Mouse (Mus musculus) spleen, postnatal 4 days (tissue): ENCODE data around the gene Cdkn2a.

Experiments
- DNase-seq, 2 experiments: peaks; one replicate each; pipeline ENCODE4 v3.0.0; 2022; ENCODE audit warnings: low spot score in 2 of 2

Gene Cdkn2a

DNA sequence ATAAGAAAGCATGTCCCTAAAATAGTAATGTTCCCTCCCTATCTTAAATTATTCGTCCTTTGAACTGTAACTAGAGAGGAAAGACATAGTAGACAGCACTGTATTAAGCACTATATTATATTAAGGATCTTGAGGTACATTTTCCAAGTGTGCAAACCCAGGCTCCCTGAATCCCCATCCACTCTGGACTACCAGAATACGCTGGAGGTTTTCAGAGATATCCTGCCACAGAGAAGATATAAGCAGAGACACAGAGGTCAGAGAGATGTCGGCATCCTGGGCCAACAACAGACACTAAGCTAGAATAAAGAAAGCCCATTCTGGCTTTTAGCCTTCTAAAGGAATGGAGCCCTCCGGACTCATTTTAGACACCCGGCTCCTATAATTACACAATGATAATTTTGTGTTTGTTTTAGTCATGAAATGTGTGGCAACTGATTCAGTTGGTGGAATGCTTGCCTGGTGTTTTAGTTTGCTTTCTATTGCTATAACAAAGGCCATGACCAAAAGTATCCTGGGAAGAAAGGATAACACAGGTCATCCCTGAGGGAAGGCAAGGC is 17.0 kb downstream of the Cdkn2a start:
- DNase-seq = no peak

DNA sequence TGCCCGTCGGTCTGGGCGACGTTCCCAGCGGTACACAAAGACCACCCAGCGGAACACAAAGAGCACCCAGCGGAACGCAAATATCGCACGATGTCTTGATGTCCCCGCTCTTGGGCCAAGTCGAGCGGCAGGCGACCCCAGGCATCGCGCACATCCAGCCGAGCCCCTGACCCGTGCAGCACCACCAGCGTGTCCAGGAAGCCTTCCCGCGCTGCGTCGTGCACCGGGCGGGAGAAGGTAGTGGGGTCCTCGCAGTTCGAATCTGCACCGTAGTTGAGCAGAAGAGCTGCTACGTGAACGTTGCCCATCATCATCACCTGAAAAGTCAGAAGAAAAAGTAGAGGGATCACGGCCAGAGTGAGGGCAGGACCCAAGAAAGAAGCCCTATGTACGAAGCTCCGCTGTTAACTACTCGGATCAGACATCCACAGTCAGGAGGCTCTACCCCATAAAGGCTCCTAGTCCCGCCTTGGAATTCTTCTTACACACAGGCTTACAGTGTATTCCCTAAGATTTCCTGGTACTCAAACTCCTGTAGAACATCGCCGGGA is 17.7 kb downstream of the Cdkn2a start:
- DNase-seq = no peak

- DNase-seq = no peak
Observed at GRCm38 (mm10) chr4:89275811-89276584, 18.5 kb downstream of the Cdkn2a start.

GRCm38 (mm10) chr4:89274829-89275548 is 19.5 kb downstream of the Cdkn2a start:
- no peak for DNase-seq

- DNase-seq = no peak
Observed at GRCm38 (mm10) chr4:89274006-89274405, 20.4 kb downstream of the Cdkn2a start.

GRCm38 (mm10) chr4:89273585-89273984 is 20.9 kb downstream of the Cdkn2a start:
- no peak for DNase-seq

- no peak for DNase-seq
Observed at GRCm38 (mm10) chr4:89272961-89273540, 21.4 kb downstream of the Cdkn2a start.

GRCm38 (mm10) chr4:89272101-89272718 is 22.2 kb downstream of the Cdkn2a start:
- DNase-seq = no peak

DNA sequence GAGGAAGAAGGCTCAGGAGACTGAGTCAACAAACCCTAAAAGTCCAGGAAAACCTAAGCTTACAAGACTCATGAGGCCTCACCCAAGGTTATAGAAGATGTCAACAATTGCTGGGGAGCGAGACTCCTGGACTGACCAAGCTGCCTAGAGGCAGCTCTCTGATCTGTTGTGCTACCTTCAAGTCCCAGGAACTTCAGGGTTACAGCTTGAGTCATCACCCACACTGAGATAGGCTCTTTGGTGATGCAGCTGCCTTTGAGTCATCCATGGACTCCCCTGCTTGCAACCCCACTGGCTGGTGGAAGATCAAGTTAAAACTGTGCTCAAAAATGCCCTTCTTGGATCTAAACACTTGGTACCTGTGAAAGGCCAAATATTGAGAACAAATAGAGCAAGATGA is 36.7 kb downstream of the Cdkn2a start:
- DNase-seq = no peak

DNA sequence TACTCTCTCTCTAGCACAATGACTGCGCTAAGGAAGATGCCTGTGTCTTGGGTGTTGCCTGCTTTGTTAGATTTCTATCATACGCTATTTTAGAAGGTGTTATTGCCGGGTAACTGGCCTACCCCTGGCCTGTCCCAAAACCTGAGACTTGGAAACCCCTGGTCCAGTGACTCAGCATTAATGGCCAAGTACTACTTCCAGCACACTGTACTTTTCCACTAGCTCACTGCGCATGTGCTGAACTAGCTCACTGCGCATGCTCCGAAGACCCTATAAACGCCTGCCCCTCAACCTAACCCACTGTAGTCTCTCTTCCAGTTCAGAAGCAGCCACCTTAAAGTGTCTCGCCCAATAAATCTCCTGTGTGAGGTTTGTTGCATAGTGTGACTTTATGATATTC is 60.0 kb downstream of the Cdkn2a start:
- no peak for DNase-seq
